Mouse (Mus musculus): Measurements from ENCODE around the gene Slc44a5. TPM values are rescaled to one million over a fixed set of nuclear protein-coding genes. Genes with fewer than 3 reads are reported as not detected.

Gene Slc44a5
- polyA plus RNA-seq, 1 experiment from 2014 or later: 0.56 TPM

GRCm38 (mm10) chr3:154292126-154292525, 318.9 kb downstream of the Slc44a5 start:
- Histone ChIP-seq H3K27ac (ENCODE audit: low read length) (no peak overlapping the region), H3K4me1 (ENCODE audit: control insufficient read depth, insufficient read depth, low read length) (no peaks in the 10 kb centered on the region), H3K27me3 (replicated peaks; ENCODE audit: control insufficient read depth, insufficient read depth, low read length) (no peaks in the 10 kb centered on the region)

DNA sequence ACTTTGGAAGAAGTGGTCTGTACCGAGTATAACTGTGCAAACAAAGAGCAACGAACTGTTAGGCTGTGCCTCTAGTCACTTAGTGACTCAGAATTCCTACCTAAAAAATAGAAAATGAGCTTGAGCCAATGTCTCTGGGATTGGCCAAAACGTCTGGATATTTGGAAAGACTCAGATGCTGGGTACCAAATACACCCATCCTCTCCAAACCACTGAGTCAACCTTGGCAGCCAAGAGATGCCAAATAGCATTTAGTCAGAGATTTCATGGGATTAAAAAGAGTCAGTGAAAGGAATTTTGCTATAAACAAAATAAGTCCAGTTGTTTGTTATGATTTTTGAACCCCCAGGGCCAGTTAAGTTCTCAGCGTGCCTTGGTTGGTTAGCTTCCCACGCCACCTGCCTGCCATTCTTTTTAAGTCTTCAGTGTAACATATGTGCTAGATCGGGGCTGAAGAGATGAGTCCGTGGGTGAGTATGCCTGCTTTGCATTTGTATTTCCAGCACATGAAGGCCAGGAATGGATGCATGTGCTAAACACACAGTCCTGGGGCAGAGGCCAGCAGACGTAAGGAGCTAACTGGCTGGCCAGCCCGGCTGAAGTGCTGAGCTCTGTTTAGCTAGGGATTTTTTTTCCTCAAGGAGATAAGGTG, 320.7 kb downstream of the Slc44a5 start:
- H3K9me3 ChIP-seq (ENCODE audit: control insufficient read depth, low read length): no peaks in the 10 kb centered on the region
- no peak overlapping the region for H3K4me2 ChIP-seq (ENCODE audit: low read depth, low read length)
- no peaks in the 10 kb centered on the region for H3K27me3 ChIP-seq (replicated peaks; ENCODE audit: control insufficient read depth, insufficient read depth, low read length)
- WGBS: 63% methylated on average over 9 of the region's 9 CpGs
- ATAC-seq: no peak
- no peaks in the 10 kb centered on the region for H3K36me3 ChIP-seq (ENCODE audit: control insufficient read depth, insufficient read depth, low read length)
- H3K4me1 ChIP-seq (ENCODE audit: control insufficient read depth, insufficient read depth, low read length): no peaks in the 10 kb centered on the region
- no peak overlapping the region for H3K9ac ChIP-seq (ENCODE audit: low read depth, low read length)
- H3K27ac ChIP-seq (ENCODE audit: low read length): no peak overlapping the region
- H3K4me3 ChIP-seq (ENCODE audit: low read length): no peak overlapping the region

More at GRCm38 (mm10) chr3:154292126-154292525, 318.9 kb downstream of the Slc44a5 start:
- Histone ChIP-seq H3K4me2 (ENCODE audit: low read depth, low read length) (no peak overlapping the region), H3K9ac (ENCODE audit: low read depth, low read length) (no peak overlapping the region), H3K36me3 (ENCODE audit: control insufficient read depth, insufficient read depth, low read length) (no peaks in the 10 kb centered on the region), H3K9me3 (ENCODE audit: control insufficient read depth, low read length) (no peaks in the 10 kb centered on the region), H3K4me3 (ENCODE audit: low read length) (no peak overlapping the region)
- 73% methylated on average over 5 of the region's 5 CpGs for WGBS
- no peak for ATAC-seq

DNA sequence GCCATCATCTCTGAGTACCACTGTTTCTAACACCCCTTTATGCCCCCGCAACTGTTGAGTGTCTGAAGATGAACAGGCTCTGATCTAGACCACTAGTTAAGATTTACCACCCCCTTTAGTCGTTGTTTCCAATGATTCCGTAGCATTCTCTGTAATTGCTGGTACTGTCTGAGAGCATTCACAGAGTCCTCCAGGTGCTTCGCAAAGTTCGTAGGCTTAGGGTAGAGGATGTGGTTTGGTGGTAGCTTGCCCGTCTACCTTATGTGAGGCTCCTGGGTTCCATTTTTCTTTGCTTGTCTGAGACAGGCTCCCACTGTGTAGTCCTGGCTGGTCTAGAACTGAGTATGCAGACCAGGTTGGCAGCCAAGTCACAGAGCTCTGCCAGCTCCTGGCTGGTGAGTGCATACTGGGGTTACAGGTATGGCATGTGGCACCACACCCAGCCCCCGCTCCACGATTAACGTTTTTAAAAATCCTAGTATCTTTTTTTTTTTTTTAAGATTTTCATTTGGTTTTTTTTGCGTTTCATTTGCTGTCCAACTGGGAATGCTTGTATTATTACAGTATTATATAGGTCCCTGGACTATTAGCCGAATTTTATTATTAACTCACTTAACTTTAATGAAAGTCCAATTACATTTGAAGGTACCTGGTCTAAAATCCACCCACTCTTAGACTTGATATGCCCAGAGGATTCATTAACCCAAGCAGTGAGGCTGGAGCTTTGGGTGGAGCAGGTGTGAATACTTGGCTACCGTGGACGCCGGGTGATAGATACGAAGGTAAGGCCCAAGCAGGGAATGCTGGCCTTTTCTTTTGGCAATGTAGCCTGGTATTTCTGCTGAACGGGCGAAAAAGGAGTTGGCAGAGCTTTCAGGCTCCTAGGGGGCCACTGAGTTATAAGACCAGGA, 321.9 kb downstream of the Slc44a5 start:
- no peak overlapping the region for H3K4me3 ChIP-seq (ENCODE audit: low read length)
- H3K9ac ChIP-seq (ENCODE audit: low read depth, low read length): no peak overlapping the region
- H3K36me3 ChIP-seq (ENCODE audit: control insufficient read depth, insufficient read depth, low read length): no peaks in the 10 kb centered on the region
- H3K27ac ChIP-seq (ENCODE audit: low read length): no peak overlapping the region
- no peaks in the 10 kb centered on the region for H3K9me3 ChIP-seq (ENCODE audit: control insufficient read depth, low read length)
- ATAC-seq: no peak
- no peaks in the 10 kb centered on the region for H3K27me3 ChIP-seq (replicated peaks; ENCODE audit: control insufficient read depth, insufficient read depth, low read length)
- no peak overlapping the region for H3K4me2 ChIP-seq (ENCODE audit: low read depth, low read length)
- H3K4me1 ChIP-seq (ENCODE audit: control insufficient read depth, insufficient read depth, low read length): no peaks in the 10 kb centered on the region
- 91% methylated on average over 17 of the region's 17 CpGs for WGBS

DNA sequence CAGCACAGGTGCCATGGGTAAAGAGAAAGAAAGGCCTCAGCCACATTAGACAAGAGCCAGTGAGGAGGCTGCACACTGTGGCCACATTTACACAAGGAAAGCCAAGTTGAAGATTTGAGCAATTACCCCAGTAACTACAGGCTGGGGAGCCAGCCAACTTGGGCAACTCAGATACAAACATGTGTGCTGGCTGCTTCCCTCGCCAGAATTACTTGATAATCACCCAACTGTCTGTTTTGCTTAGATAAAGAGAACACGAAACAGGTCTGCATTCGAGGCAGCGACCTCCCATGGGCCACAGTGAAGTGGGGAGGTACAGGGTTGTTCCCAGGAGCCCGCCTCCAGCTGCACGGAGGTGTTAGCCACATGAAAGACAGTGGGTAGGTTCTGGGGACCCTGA, 324.3 kb downstream of the Slc44a5 start:
- ATAC-seq: no peak
- H3K4me2 ChIP-seq (ENCODE audit: low read depth, low read length): no peak overlapping the region
- no peak overlapping the region for H3K9ac ChIP-seq (ENCODE audit: low read depth, low read length)
- H3K4me1 ChIP-seq (ENCODE audit: control insufficient read depth, insufficient read depth, low read length): no peaks in the 10 kb centered on the region
- H3K36me3 ChIP-seq (ENCODE audit: control insufficient read depth, insufficient read depth, low read length): no peaks in the 10 kb centered on the region
- WGBS: 47% methylated on average over 6 of the region's 6 CpGs
- no peak overlapping the region for H3K4me3 ChIP-seq (ENCODE audit: low read length)
- H3K27ac ChIP-seq (ENCODE audit: low read length): no peak overlapping the region
- no peaks in the 10 kb centered on the region for H3K27me3 ChIP-seq (replicated peaks; ENCODE audit: control insufficient read depth, insufficient read depth, low read length)
- H3K9me3 ChIP-seq (ENCODE audit: control insufficient read depth, low read length): no peaks in the 10 kb centered on the region

- Histone ChIP-seq H3K9ac (ENCODE audit: low read depth, low read length) (no peak overlapping the region), H3K9me3 (ENCODE audit: control insufficient read depth, low read length) (no peaks in the 10 kb centered on the region), H3K27ac (ENCODE audit: low read length) (no peak overlapping the region), H3K36me3 (ENCODE audit: control insufficient read depth, insufficient read depth, low read length) (no peaks in the 10 kb centered on the region), H3K4me1 (ENCODE audit: control insufficient read depth, insufficient read depth, low read length) (no peaks in the 10 kb centered on the region), H3K4me2 (ENCODE audit: low read depth, low read length) (no peak overlapping the region), H3K4me3 (ENCODE audit: low read length) (no peak overlapping the region), H3K27me3 (replicated peaks; ENCODE audit: control insufficient read depth, insufficient read depth, low read length) (no peaks in the 10 kb centered on the region)
- ATAC-seq: no peak
These were observed 325.3 kb downstream of the Slc44a5 start for GRCm38 (mm10) chr3:154298490-154298889.

- Histone ChIP-seq H3K9ac (ENCODE audit: low read depth, low read length) (no peak overlapping the region), H3K36me3 (ENCODE audit: control insufficient read depth, insufficient read depth, low read length) (no peaks in the 10 kb centered on the region), H3K27me3 (replicated peaks; ENCODE audit: control insufficient read depth, insufficient read depth, low read length) (no peaks in the 10 kb centered on the region), H3K4me1 (ENCODE audit: control insufficient read depth, insufficient read depth, low read length) (no peaks in the 10 kb centered on the region), H3K9me3 (ENCODE audit: control insufficient read depth, low read length) (no peaks in the 10 kb centered on the region), H3K4me2 (ENCODE audit: low read depth, low read length) (no peak overlapping the region), H3K27ac (ENCODE audit: low read length) (no peak overlapping the region), H3K4me3 (ENCODE audit: low read length) (no peak overlapping the region)
- WGBS: 92% methylated on average over 9 of the region's 9 CpGs
- no peak for ATAC-seq
These were observed 326.8 kb downstream of the Slc44a5 start for GRCm38 (mm10) chr3:154300006-154300405.

DNA sequence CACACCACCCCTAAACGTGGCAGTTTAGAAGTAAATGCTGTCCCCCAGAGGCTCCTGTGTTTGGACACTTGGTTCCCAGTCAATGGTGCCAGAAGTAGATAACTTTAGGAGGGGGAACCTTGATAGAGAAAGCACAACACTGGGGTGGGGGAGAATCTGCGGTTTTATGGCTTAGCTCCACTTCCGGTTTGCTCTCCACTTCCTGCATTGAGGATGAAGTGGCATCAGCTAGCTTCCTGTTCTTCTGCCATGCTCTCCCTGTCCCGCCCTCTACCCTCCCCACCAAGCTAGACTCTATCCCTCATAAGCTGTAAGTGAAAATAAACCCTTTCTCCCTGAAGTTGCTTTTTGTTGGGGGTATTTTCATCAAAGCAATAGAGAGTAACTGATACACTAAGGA, 327.9 kb downstream of the Slc44a5 start:
- WGBS: 76% methylated on average over 4 of the region's 4 CpGs
- Histone ChIP-seq H3K27ac (ENCODE audit: low read length) (no peak overlapping the region), H3K4me2 (ENCODE audit: low read depth, low read length) (no peak overlapping the region), H3K4me1 (ENCODE audit: control insufficient read depth, insufficient read depth, low read length) (no peaks in the 10 kb centered on the region), H3K9me3 (ENCODE audit: control insufficient read depth, low read length) (no peaks in the 10 kb centered on the region), H3K36me3 (ENCODE audit: control insufficient read depth, insufficient read depth, low read length) (no peaks in the 10 kb centered on the region), H3K9ac (ENCODE audit: low read depth, low read length) (no peak overlapping the region), H3K27me3 (replicated peaks; ENCODE audit: control insufficient read depth, insufficient read depth, low read length) (no peaks in the 10 kb centered on the region), H3K4me3 (ENCODE audit: low read length) (no peak overlapping the region)
- no peak for ATAC-seq

DNA sequence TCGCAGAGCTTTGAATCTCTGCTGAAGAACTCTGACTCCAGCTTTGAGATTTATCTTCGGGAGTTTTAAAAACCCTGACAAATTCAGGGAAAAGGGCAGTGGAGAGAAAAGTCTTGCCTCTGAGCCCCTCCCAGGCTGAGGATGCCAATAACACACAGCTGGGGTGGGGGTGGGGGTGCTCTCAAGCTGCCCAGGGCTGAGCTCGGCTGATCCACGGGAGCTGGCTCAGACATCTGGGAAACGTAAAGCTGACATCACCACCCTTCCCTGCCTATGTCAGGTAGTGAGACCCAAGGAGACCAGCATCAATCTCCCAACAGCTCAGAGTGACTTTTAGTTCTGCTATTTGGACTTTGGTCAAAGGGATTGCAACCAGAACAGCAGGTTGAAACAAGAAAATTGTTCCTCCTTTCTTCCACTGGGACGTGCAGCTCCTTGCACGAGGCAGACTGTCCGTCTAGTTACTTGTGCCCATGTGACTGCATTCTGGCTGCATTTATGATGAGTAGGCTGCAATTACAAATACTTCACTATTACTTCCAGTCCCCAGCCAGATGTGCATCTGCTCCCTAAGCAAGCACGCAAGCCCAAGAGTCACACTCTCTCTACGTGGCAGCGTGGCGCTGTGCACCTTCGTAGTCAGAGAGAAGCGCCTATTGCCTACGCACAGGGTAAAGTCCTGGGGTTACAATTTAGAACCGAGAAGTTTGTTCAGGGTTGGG, 332.1 kb downstream of the Slc44a5 start:
- Histone ChIP-seq H3K9ac (ENCODE audit: low read depth, low read length) (no peak overlapping the region), H3K27me3 (replicated peaks; ENCODE audit: control insufficient read depth, insufficient read depth, low read length) (no peaks in the 10 kb centered on the region), H3K4me1 (ENCODE audit: control insufficient read depth, insufficient read depth, low read length) (no peaks in the 10 kb centered on the region), H3K4me3 (ENCODE audit: low read length) (no peak overlapping the region), H3K4me2 (ENCODE audit: low read depth, low read length) (no peak overlapping the region), H3K9me3 (ENCODE audit: control insufficient read depth, low read length) (no peaks in the 10 kb centered on the region), H3K36me3 (ENCODE audit: control insufficient read depth, insufficient read depth, low read length) (no peaks in the 10 kb centered on the region), H3K27ac (ENCODE audit: low read length) (no peak overlapping the region)
- ATAC-seq: peak; percentile 56
- 52% methylated on average over 16 of the region's 16 CpGs for WGBS

GRCm38 (mm10) chr3:154317651-154318248, 344.5 kb downstream of the Slc44a5 start:
- H3K4me3 ChIP-seq (ENCODE audit: low read length): no peak overlapping the region
- H3K27me3 ChIP-seq (replicated peaks; ENCODE audit: control insufficient read depth, insufficient read depth, low read length): peaks cover 13% of the 10 kb centered on the region; the same call in 1 of the 2 replicates
- no peak for ATAC-seq
- no peak overlapping the region for H3K4me2 ChIP-seq (ENCODE audit: low read depth, low read length)
- H3K9me3 ChIP-seq (ENCODE audit: control insufficient read depth, low read length): no peaks in the 10 kb centered on the region
- H3K27ac ChIP-seq (ENCODE audit: low read length): no peak overlapping the region
- no peak overlapping the region for H3K9ac ChIP-seq (ENCODE audit: low read depth, low read length)
- WGBS: 19% methylated on average over 5 of the region's 5 CpGs
- H3K4me1 ChIP-seq (ENCODE audit: control insufficient read depth, insufficient read depth, low read length): no peaks in the 10 kb centered on the region
- H3K36me3 ChIP-seq (ENCODE audit: control insufficient read depth, insufficient read depth, low read length): no peaks in the 10 kb centered on the region

All from intestine, embryonic 16.5 days (tissue).